Mouse (Mus musculus) embryonic fibroblast, embryonic 13.5 days (primary cell): ENCODE results near the gene Sez6.

Experiments
- CTCF ChIP-seq: IDR thresholded peaks from 2 replicates; pipeline ENCODE4 v1.5.1; 2011; ENCODE audit warnings: mild to moderate bottlenecking, control low read depth, low read length, moderate library complexity, borderline replicate concordance; ENCODE audit not compliant: insufficient read depth
- POLR2A ChIP-seq: IDR thresholded peaks from 2 replicates; pipeline ENCODE4 v1.6.1; 2011; ENCODE audit warnings: low read depth, mild to moderate bottlenecking, control low read depth, low read length, moderate library complexity

DNA sequence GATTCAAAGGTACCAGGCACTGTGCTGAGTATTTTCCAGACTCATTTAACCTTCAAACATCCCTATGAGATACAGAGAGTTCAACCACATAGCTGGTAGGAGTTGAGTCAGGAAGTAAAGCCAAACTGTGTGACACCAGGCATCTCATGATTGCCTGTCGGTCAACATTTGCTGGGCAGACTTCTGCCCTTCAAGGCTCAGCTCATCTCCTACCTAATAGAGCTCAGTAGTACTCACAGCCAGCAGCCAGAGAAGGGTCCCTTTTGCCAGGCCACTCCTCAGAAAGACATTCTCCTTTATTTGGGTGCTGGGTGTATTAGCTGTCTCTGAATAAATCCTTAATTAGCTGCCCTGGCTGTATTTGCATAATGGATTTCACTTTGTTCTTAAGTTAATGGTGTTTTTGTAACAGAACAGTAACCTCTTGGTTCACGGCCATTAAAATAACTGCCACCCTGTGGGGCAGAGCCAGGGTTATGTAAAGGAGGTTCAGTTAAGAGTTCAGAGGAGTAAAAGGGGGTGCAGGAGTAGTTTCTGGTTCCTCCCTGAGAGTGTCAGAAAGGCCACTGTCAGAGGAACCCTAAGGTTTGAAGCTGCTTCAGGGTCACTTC lies 39.8 kb upstream of the Sez6 start:
- TF ChIP-seq POLR2A = no peak
- no peak for TF ChIP-seq CTCF
